Mouse (Mus musculus) thymus, postnatal 14 days (tissue): Measurements from ENCODE around the gene Dbx1.

Experiments used
- DNase-seq: peaks from one replicate; pipeline ENCODE4 v3.0.0; 2021

Gene Dbx1

GRCm38 (mm10) chr7:49632391-49632790 is 4.3 kb downstream of the Dbx1 start:
- no peak for DNase-seq

DNA sequence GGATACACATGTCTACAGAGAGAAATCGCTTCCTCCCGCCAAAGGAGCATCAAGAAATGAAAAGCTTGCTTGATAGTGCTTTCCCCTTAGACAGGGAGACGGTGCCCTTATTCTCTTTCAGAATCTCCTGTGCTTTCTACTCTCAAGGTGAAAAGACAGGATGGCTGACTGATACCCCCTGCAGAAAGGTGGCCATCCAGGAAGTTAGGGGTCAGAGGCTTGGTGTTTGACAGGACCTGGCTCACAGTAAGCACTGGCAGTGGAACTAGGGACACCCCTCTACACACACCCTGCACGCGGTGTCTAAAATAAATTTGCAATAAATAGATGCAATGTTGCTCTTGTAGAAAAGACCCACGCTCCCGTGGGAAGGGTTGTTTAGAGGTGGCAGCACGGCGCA is 4.8 kb downstream of the Dbx1 start:
- no peak for DNase-seq

- no peak for DNase-seq
Measured at GRCm38 (mm10) chr7:49620160-49620559, 16.5 kb downstream of the Dbx1 start.

DNA sequence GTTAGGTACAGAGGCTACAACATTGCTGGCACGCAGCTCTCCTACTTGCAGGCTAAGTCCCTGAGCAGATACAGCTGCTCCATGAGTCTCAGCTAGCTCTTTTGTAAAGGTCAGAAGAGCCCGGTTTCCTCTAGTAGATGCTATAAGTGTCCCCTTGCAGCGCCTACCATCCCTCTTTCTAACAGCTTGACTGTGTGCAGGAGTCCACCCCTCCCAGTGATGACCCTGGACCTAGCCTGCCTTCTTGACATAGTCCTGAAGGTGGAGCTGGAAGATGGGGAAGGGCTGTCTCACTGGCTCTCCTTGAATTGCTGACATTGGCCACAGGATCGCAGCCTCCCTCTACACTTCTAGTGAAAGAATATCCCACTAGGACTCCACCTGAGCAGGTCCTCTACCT is 19.6 kb downstream of the Dbx1 start:
- DNase-seq: no peak

DNA sequence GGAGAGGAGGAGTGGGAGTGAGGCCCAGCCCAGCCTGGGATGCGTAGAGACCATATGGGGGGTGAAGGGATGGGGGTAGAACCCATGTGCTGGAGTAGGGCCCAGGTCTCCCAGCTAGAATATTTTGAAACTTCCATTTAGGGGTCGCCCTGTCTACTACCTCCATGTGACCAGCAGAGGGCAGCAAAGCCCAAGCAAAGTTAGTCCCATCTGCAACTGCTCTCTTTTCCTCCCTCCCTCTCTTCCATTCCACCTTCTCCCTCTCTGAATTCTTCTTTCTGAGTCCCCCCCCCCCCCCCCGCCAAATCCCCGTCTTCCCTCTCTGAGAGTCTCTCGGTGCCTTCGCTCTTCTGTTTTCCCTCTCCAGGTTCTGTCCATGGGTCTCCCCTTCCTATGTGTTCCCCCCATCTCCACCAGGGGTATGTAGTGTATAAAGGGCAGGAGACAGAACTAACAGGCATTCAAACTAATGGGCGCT is 20.4 kb downstream of the Dbx1 start:
- DNase-seq: peak; percentile 71

DNA sequence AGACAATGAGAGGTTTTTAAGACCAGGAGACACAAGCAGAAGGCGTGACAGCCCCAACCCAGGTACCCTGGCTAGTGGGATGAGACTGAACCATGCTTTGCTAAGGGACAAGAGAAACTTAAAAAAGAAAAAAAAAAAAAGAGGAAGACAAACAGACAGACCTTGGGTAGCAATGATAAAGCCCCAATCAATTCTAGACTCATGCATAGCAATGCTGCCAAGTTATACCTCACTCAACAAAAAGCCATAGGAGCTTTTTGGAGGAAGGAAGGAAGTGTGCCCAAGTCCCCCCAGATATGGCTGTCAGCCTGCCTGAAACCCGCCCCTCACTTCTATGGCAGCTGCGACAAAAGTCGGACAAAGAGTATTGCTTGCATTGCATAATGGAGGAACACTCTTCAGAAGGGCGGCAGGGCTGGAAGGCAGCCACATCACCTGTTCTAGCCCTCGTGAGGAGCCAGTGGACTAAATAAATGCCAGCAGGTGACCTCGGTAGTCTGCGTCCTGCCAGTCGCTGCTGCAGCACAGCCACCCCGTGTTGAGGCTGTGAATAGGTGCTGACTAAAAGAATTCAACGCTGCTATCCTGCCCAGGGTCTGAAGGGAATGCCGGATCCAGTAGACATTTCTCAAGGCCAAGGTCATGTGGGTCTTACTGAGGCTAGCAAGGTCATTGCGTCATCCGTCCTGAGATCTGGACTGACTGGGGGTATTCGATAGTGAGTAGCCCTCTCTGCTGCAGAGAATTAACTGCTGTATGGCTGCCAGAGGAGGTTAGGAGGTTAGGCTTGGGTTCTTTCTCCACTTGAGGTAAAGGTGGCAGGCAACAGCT is 31.5 kb downstream of the Dbx1 start:
- DNase-seq: no peak

DNA sequence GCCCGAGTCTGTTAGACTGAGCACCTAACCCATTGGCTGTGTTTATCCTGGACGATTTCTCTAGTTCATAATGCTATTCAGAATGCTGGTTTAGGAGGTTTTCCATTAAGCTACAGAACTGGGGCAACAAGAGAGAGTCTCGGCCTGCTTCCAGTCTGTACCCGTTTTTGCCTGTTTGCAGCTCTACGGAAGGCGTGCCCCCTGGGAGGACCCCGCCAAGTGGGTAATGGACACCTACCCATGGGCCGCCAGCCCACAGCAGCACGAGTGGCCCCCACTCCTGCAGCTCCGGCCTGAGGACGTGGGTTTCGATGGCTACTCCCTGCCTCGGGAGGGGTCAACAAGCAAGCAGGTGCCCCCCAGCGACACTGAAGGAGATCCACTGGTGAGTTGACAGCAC is 32.4 kb downstream of the Dbx1 start:
- no peak for DNase-seq

DNA sequence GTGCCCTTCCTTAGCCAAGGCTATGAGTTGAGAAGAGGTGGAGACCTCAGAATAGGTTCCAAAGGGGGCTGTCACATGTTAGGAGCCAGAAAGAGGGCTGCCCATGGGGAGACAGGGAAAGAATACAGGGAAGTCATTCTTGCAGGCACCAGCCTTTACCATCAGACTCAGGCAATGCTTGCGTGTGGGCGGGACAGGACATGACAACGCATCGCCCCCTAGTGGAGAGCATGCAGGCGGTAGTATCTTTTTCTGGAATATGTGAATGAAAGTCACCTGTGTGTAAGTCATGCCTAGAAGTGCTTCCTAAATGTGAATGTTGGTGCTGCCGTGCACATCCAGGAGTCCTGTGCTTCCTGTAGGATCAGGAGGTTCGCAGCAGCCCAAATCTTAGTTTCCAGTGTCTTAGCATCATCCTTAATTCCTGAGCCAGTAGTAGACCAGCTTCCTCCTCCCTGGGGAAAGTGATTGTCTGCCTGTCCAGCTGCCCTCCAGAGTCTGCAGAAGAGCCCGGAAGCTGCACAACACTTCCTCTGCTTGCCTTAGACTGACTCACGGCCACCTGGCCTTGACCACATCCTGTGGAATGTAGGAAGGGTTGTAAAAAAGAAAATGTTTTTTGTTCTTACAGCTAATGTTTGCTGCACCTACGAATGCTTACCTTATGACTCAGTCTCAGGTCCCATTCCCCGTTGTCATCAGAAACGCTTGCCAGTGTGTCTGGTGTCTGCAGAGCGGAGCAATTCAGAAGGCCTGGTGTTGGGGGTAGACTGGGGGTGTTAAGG is 35.3 kb downstream of the Dbx1 start:
- DNase-seq: peak; percentile 85

GRCm38 (mm10) chr7:49599950-49600349 is 36.7 kb downstream of the Dbx1 start:
- DNase-seq: no peak

GRCm38 (mm10) chr7:49598225-49598624 is 38.4 kb downstream of the Dbx1 start:
- no peak for DNase-seq

GRCm38 (mm10) chr7:49597776-49598175 is 38.9 kb downstream of the Dbx1 start:
- DNase-seq: no peak

DNA sequence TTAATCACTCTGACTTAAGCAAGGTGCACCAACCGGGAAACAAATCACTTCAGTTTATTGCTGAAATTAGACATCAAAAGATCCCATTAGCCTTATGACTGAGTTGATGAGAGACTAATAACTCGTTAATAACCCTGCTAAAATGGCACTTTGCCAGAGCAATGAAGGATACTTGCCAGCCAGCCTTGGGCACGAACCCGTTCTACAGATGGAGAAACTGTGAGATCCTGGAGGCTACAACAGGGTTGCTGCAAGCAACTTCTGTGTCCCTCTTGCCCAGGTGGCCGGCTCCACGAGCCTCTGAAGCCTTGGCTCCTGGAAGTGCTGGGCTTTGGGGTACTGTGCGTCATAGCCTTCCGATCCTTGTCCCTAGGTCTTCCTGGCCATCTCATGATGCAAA is 47.0 kb downstream of the Dbx1 start:
- DNase-seq: no peak

DNA sequence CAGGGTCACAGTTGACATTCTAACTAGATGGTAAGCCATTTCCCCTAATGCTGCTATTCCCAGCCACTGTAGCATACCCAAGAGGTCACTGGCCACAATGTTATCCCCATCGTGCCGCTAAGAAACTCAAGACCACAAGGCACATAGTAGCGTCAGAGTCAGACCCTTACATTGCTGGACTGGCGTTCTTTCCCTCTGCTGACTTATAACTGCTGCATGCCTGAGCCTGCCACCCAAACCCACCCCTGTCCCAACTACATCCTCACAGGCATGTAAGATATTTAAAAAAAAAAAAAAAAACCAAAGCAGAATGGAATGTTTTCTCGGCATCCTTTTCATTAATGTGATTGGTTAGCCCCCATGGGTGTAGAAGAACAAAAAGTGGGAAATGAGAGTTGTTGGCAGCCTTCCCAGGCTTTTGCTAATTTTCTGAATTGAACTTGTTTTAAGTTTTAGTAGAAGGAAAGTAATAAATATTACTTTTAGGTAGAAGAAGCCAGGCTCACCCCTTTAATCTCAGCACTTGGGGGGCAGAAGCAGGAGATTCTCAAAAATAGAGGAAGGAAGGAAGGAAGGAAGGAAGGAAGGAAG is 50.0 kb downstream of the Dbx1 start:
- DNase-seq: no peak

DNA sequence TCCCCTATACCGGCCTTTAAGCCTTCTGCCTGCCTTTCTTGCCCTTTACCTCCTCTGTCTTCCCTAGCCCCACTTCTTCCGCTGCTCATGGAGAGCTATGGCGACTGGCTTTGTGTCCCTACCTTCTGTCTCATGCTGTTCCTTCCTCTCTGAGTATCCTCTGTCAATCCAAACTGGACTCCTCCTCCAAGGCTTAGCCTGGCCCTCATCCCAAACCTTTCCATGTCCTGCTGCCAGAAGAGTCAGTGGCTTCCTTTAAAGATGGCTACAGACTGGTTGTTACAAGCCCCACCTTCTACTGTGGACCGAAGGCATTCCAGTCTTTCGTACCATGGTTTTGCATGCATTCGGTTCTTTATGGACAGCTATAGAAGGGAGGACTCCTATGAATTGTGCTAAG is 53.5 kb downstream of the Dbx1 start:
- no peak for DNase-seq

DNA sequence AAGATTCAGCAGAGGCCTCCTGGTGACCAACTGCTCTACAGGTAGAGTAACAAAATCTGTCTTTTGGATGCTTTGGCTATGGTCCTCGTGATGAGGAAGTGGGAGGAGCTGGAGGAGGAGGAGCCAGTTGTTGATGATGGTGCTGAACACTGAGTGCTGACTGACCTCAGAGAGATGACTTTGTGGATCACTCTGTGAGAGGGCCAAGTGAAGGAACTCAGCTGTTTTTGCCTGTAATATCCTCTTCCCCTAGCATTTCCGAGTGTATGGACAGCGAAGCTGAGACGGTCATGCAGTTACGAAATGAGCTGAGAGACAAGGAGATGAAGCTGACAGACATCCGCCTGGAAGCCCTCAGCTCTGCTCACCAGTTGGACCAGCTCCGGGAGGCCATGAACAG is 54.1 kb downstream of the Dbx1 start:
- DNase-seq: no peak

GRCm38 (mm10) chr7:49581951-49582350 is 54.7 kb downstream of the Dbx1 start:
- DNase-seq: no peak
